Mouse (Mus musculus): Measurements from ENCODE around the gene Shisa9.

DNA sequence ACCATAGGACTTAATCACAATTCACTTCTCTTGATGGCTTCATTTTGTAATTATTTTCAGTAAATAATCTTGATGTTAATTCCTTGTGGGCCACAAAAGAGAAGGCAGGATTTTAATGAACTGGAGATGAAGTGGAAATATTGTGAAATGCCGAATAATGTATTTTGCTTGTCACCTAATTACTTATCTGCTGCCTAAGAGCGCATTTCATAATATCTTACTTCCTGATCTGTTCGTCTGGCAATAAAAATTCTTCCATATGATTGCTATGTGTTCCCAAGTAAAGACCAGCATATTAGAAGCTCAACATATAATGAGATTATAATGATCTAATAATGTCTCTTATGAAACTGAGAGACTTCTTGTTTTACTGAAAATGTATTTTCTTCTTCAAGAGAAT, 235.9 kb downstream of the Shisa9 start:
- TF ChIP-seq CTCF (conservative IDR thresholded peaks at IDR 0.05 in 1 of 2, IDR thresholded peaks at IDR 0.05 in 1 of 2; ENCODE audit: low read depth in 2 of 2, low read length in 2 of 2): no peak
- TF ChIP-seq EP300 (IDR thresholded peaks at IDR 0.05; ENCODE audit: low read length): no peak
- no peak for TF ChIP-seq MAFK (IDR thresholded peaks at IDR 0.05; ENCODE audit: insufficient replicate concordance, low read length)
- no peak for TF ChIP-seq HCFC1 (IDR thresholded peaks at IDR 0.05; ENCODE audit: low read depth, low read length)
- TF ChIP-seq SIN3A (IDR thresholded peaks at IDR 0.05; ENCODE audit: low read length): no peak
- TF ChIP-seq POLR2A (IDR thresholded peaks at IDR 0.05; ENCODE audit: low read depth, low read length): no peak
- TF ChIP-seq POLR2AphosphoS2 (IDR thresholded peaks at IDR 0.05; ENCODE audit: low read depth, low read length): no peak
- no peak for TF ChIP-seq CHD1 (IDR thresholded peaks at IDR 0.05; ENCODE audit: low read depth, low read length)
- TF ChIP-seq JUN (IDR thresholded peaks at IDR 0.05; ENCODE audit: insufficient read depth, low read depth, low read length): no peak
- no peak for TF ChIP-seq JUND (conservative IDR thresholded peaks at IDR 0.05; ENCODE audit: low read depth, low read length)
- no peak for TF ChIP-seq MXI1 (IDR thresholded peaks at IDR 0.05; ENCODE audit: low read depth, low read length)
- no peak for TF ChIP-seq MAX (IDR thresholded peaks at IDR 0.05; ENCODE audit: low read length)
- TF ChIP-seq NRF1 (IDR thresholded peaks at IDR 0.05; ENCODE audit: low read depth, low read length): no peak
